Mouse (Mus musculus) forebrain, embryonic 12.5 days (tissue): ENCODE measurements at regions not wholly inside any gene's neighbourhood (a gene's known extent, or its start where the extent isn't known, plus 50 kb on each side); places are given as distances from the start of the nearest gene placed in this dataset.

Experiments
- ATAC-seq: fragments of 200-750 bp; cut with Nextera tagmentation; 2 replicates; pipeline ENCODE4 v1.8.0; 2017; ENCODE audit warnings: moderate TSS enrichment; ENCODE audit not compliant: low FRiP score
- H3K27ac ChIP-seq: fragments of 300-500 bp; sonication (generic); 2 replicates; pipeline ENCODE4 v1.5.1; 2016; ENCODE audit warnings: mild to moderate bottlenecking
- H3K27me3 ChIP-seq: fragments of 300-500 bp; sonication (generic); 2 replicates; pipeline ENCODE4 v1.6.1; 2016; ENCODE audit warnings: mild to moderate bottlenecking
- H3K36me3 ChIP-seq: fragments of 300-500 bp; sonication (generic); replicated peaks from 2 replicates; pipeline ENCODE4 v1.6.1; 2016; ENCODE audit warnings: mild to moderate bottlenecking
- H3K4me1 ChIP-seq: fragments of 300-500 bp; sonication (generic); 2 replicates; pipeline ENCODE4 v1.6.1; 2016
- H3K4me2 ChIP-seq: fragments of 300-500 bp; sonication (generic); 2 replicates; pipeline ENCODE4 v1.6.1; 2016; ENCODE audit warnings: mild to moderate bottlenecking, moderate library complexity
- H3K4me3 ChIP-seq: fragments of 300-500 bp; sonication (generic); replicated peaks from 2 replicates; pipeline ENCODE4 v1.5.1; 2016; ENCODE audit warnings: mild to moderate bottlenecking
- H3K9ac ChIP-seq: fragments of 300-500 bp; sonication (generic); 2 replicates; pipeline ENCODE4 v1.6.1; 2016; ENCODE audit warnings: mild to moderate bottlenecking
- H3K9me3 ChIP-seq: fragments of 300-500 bp; sonication (generic); 2 replicates; pipeline ENCODE4 v1.6.1; 2016
- WGBS: fragments of 180-500 bp; shearing (Covaris S2); methylation state at CpG from one replicate; pipeline ENCODE4 v1.1.7; 2016; 5-methylcytosine and 5-hydroxymethylcytosine counted together

DNA sequence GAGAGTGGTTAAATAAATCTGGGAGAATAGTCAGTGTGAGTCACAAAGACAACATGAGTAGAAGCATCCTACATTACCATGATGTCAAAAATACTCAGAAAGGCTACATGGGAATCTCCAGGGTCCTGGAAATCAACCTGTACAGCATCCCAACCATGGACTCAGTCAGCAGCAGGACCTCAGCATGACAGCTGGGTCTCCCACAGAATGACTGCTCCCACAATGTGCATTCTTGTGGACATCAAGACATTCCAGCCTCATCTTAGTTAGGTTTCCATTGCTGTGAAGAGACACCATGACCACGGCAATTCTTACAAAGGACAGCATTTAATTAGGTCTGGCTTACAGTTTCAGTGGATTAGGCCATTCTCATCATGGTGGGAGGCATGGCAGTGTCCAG is 93.8 kb upstream of the Mapk10 start:
- H3K27ac ChIP-seq, result no peak overlapping the region
- no peak overlapping the region for H3K4me2 ChIP-seq
- peaks cover 6% of the 10 kb centered on the region for H3K4me1 ChIP-seq
- WGBS, result 76% methylated on average over 1 of the region's 1 CpGs
- no peak overlapping the region for H3K9ac ChIP-seq
- ATAC-seq, result no peak
- H3K36me3 ChIP-seq, result no peaks in the 10 kb centered on the region
- H3K9me3 ChIP-seq, result no peaks in the 10 kb centered on the region
- H3K27me3 ChIP-seq, result no peaks in the 10 kb centered on the region
- H3K4me3 ChIP-seq, result no peak overlapping the region

- Histone ChIP-seq H3K27me3 (no peaks in the 10 kb centered on the region), H3K36me3 (no peaks in the 10 kb centered on the region), H3K4me1 (no peaks in the 10 kb centered on the region), H3K4me3 (no peak overlapping the region), H3K27ac (no peak overlapping the region), H3K9me3 (no peaks in the 10 kb centered on the region), H3K9ac (no peak overlapping the region), H3K4me2 (no peak overlapping the region)
- WGBS, result 93% methylated on average over 10 of the region's 10 CpGs
- ATAC-seq, result no peak
These were observed 91.6 kb upstream of the Mapk10 start for GRCm38 (mm10) chr5:103302744-103303143.

DNA sequence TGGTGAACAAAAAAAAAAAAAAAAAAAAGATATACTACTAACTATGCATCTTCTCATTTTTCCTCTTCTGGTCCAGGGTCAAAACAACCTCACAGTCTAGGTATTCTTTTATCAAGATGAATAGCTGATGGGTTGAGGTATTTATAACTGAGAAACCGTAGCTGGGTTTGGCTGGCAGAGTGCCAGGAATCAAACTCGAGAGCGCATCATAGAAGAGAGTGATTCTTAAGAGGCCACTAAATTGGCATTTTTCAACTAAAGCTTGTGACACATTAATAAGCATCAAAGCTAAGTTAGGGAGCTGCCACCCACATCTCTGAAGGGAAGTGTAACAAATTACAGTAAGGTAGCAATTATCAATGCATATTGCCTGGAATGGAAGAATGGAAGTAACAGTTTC is 90.2 kb upstream of the Mapk10 start:
- H3K36me3 ChIP-seq, result no peaks in the 10 kb centered on the region
- no peaks in the 10 kb centered on the region for H3K27me3 ChIP-seq
- H3K9ac ChIP-seq, result no peak overlapping the region
- no peak overlapping the region for H3K4me2 ChIP-seq
- H3K27ac ChIP-seq, result no peak overlapping the region
- H3K9me3 ChIP-seq, result no peaks in the 10 kb centered on the region
- ATAC-seq, result no peak
- H3K4me1 ChIP-seq, result no peaks in the 10 kb centered on the region
- no peak overlapping the region for H3K4me3 ChIP-seq
- WGBS, result 61% methylated on average over 3 of the region's 3 CpGs

DNA sequence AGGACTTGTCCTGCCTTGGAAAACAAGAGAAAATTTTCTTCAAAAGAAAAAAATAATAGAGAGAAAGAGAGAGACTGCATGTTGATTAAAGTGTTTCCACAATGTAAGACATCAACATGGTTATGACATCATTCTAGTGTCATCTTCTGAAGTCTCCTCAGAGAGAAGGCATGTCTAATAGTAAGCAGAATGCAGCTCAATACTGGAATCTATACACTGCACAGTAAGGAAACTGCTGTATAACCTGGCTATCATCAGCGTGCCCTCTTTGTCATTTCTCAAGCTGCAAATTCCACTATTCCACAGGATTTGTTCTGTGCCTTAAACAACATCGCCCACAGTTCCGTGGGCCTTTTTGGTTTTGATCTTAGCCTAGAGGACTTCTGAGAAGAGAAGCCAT is 82.8 kb upstream of the Mapk10 start:
- ATAC-seq, result no peak
- Histone ChIP-seq H3K4me3 (no peak overlapping the region), H3K27ac (no peak overlapping the region), H3K4me1 (no peaks in the 10 kb centered on the region), H3K27me3 (no peaks in the 10 kb centered on the region), H3K9me3 (no peaks in the 10 kb centered on the region), H3K9ac (no peak overlapping the region), H3K4me2 (no peak overlapping the region), H3K36me3 (no peaks in the 10 kb centered on the region)
- 85% methylated on average over 3 of the region's 3 CpGs for WGBS

GRCm38 (mm10) chr5:103291691-103292090 is 80.6 kb upstream of the Mapk10 start:
- no peaks in the 10 kb centered on the region for H3K36me3 ChIP-seq
- no peak overlapping the region for H3K9ac ChIP-seq
- 95% methylated on average over 9 of the region's 9 CpGs for WGBS

DNA sequence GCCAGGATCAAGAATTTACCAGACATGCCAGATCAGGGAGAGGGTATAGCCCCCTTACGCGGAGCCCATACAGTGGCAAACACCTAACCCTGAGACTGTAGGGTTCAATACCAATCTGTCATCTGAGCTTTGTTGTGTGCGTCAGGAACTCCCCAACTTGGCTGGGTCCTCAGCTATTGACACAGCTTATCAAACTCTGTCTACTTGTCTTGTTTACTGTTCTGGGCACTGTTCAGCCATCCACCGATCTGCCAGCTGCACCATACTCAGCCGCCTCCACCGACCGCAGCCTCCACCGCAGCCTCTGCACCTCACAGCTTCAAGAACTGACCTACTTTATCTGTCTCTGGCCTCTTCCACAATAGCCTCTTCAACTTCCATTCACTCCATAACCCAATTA is 80.1 kb upstream of the Mapk10 start:
- H3K9ac ChIP-seq, result no peak overlapping the region
- no peaks in the 10 kb centered on the region for H3K9me3 ChIP-seq
- no peaks in the 10 kb centered on the region for H3K27me3 ChIP-seq
- H3K4me1 ChIP-seq, result no peaks in the 10 kb centered on the region
- no peak overlapping the region for H3K4me3 ChIP-seq
- H3K4me2 ChIP-seq, result no peak overlapping the region
- H3K36me3 ChIP-seq, result no peaks in the 10 kb centered on the region
- no peak overlapping the region for H3K27ac ChIP-seq
- WGBS, result 93% methylated on average over 8 of the region's 8 CpGs
- ATAC-seq, result no peak

More at GRCm38 (mm10) chr5:103291691-103292090, 80.6 kb upstream of the Mapk10 start:
- H3K9me3 ChIP-seq, result no peaks in the 10 kb centered on the region
- H3K27me3 ChIP-seq, result no peaks in the 10 kb centered on the region
- no peak overlapping the region for H3K4me2 ChIP-seq
- no peak overlapping the region for H3K27ac ChIP-seq
- no peak overlapping the region for H3K4me3 ChIP-seq
- no peak for ATAC-seq
- H3K4me1 ChIP-seq, result no peaks in the 10 kb centered on the region

- Histone ChIP-seq H3K9ac (no peak overlapping the region), H3K36me3 (no peaks in the 10 kb centered on the region), H3K9me3 (no peaks in the 10 kb centered on the region), H3K4me2 (no peak overlapping the region), H3K4me1 (no peaks in the 10 kb centered on the region), H3K4me3 (no peak overlapping the region), H3K27me3 (no peaks in the 10 kb centered on the region; the same call in 1 of the 2 replicates), H3K27ac (no peak overlapping the region)
- 89% methylated on average over 6 of the region's 6 CpGs for WGBS
- ATAC-seq, result no peak
These were observed 58.1 kb upstream of the Mapk10 start for GRCm38 (mm10) chr5:103269206-103269605.

DNA sequence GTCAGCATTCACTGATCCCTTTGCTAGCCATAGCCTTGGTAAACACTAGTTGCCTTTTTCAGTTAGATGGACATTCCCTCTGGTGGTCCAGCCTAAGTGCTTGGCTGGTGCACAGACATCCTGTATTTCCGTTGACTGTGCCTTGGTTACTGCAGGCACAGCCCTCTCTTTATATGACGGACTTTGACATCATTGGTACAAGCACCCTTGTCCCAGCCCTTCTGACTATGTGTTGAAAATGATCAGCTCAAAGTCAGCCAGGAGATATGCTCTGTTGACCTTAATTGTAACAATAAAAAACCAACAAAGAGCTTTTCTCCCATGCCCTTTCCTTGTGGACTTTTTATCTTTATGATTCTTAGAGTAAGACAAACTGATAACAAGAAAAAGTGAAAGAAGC is 53.8 kb upstream of the Mapk10 start:
- Histone ChIP-seq H3K9me3 (no peaks in the 10 kb centered on the region), H3K4me2 (no peak overlapping the region), H3K9ac (no peak overlapping the region), H3K27me3 (no peaks in the 10 kb centered on the region), H3K36me3 (no peaks in the 10 kb centered on the region), H3K4me3 (no peak overlapping the region), H3K27ac (no peak overlapping the region), H3K4me1 (no peaks in the 10 kb centered on the region)
- 89% methylated on average over 2 of the region's 2 CpGs for WGBS
- ATAC-seq, result no peak

GRCm38 (mm10) chr5:103261406-103261805 is 50.3 kb upstream of the Mapk10 start:
- WGBS, result 96% methylated on average over 10 of the region's 10 CpGs
- H3K4me2 ChIP-seq, result no peak overlapping the region
- H3K27ac ChIP-seq, result no peak overlapping the region
- no peaks in the 10 kb centered on the region for H3K27me3 ChIP-seq
- H3K4me1 ChIP-seq, result no peaks in the 10 kb centered on the region
- H3K9me3 ChIP-seq, result no peaks in the 10 kb centered on the region
- no peak for ATAC-seq
- H3K9ac ChIP-seq, result no peak overlapping the region
- no peaks in the 10 kb centered on the region for H3K36me3 ChIP-seq
- no peak overlapping the region for H3K4me3 ChIP-seq
